Mouse (Mus musculus): ENCODE measurements around the gene Apln.

The Apln gene

GRCm38 (mm10) chrX:48034144-48035113, at the start of gene Apln:
Gene Apln, minus strand, starts transcription at chrX:48034853.
- peak; percentile 9 for DNase-seq (ENCODE audit: low spot score)

DNA sequence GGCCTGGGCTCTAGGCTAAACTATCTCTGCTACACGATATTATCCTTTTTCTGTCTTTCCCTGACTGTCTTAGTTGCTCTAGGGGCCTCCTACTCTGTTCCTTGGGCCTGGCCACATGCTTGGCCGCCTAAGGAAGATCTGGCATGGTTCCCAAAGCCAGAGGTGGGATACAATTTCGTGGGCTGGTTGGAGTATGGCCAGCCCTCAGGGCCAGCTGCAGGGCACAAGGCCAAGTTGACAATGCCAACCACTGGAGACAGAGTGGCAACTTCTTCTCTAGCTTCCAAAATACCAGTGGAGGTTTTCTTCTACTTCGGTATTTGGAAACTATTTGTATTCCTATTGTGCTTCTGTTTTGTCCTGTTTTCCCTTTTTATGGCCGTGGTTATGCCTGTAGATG, 47.7 kb upstream of the Apln start:
- no peak for DNase-seq (ENCODE audit: low spot score)

DNA sequence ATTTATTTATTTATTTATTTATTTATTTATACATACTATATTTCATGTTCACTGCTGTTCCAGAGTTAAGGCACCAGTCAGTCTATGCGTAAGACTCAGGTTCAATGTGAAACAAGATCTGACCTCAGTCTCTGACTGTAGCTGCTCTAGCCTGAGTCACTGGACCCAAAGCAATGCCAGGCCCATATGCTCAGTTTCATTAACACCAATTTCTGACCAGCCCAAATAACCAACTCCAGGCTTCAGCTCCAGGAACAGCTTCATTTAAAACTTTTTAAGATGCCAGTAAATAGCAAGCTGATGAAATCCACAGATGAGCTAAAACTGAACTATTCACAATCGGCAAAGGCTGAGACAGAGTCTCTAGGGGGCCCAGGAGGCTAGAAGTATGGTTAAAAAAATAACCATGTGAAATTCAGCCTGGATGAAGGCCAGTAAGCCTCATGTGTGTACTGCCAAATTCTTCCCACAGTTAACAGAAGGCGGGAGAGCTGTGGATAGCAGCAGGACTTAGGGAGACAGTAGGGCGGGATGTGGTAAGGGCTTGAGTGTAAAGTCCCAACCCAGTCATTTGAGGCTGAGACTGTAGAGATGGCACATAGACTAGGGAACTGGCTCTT, 42.3 kb upstream of the Apln start:
- no peak for DNase-seq (ENCODE audit: low spot score)

DNA sequence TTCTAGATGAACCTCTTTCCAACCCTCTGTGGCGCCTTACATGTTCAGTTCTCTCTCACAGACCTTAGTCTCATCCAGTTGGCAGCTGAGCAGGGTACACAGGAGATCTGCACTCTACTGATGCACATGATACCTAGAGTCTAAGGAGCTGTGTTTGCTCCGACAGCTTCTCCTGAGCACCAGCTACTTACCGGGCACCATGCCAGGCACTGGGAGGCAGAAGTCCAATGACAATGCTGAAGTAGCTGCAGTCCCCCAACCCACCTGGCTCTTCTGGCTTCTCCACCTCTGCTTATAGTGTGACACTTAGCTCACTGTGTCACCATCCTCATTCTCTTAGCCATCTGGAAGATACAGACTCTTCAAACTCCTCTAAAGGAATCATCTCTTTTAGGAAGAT, 40.0 kb upstream of the Apln start:
- no peak for DNase-seq (ENCODE audit: low spot score)

DNA sequence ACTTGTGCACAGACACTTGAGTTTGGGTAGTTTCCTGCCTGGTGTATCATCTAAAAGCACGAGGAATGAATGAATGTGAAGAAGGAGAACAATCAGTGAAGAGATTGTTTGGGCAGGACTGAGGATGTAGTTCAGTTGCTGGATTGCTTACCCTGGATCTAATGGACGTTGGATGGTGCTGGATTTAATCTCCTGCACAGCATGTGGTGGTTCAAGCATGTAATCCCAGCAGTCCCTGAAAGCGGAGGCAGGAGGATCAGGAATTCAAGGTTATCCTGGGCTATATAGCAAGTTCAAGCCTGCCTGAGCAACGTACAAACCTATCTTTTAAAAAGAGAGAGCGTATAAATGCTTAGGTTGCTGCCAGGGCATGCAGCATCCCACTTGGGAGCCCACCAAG, 37.7 kb upstream of the Apln start:
- no peak for DNase-seq (ENCODE audit: low spot score)

DNA sequence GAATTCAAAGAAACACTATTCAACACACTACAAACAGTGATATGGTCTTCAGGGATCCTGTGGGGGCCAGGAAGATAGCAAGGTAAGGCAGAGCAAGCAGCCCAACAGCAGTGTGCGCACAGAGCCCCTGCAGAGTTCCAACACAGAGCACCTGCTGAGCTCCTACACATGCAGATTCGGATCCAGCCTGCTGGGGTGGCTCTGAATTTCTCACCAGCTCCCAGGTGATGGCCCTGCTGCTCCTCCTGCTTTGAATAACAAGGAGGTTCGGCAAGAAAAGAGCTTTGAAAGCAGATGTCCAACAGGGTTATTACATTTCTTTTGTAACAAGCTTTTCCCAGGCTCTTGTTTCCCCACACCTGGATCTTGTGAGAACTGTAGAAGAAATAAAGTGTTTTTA, 37.3 kb upstream of the Apln start:
- DNase-seq (ENCODE audit: low spot score), result no peak

- no peak for DNase-seq (ENCODE audit: low spot score)
These were observed 32.2 kb upstream of the Apln start for GRCm38 (mm10) chrX:48066891-48067290.

GRCm38 (mm10) chrX:48064166-48064853, 29.7 kb upstream of the Apln start:
- DNase-seq (ENCODE audit: low spot score), result no peak

- DNase-seq (ENCODE audit: low spot score), result no peak
These were observed 27.8 kb upstream of the Apln start for GRCm38 (mm10) chrX:48062481-48062880.

- DNase-seq (ENCODE audit: low spot score), result peak; percentile 27
These were observed 19.7 kb upstream of the Apln start for GRCm38 (mm10) chrX:48054186-48055015.

DNA sequence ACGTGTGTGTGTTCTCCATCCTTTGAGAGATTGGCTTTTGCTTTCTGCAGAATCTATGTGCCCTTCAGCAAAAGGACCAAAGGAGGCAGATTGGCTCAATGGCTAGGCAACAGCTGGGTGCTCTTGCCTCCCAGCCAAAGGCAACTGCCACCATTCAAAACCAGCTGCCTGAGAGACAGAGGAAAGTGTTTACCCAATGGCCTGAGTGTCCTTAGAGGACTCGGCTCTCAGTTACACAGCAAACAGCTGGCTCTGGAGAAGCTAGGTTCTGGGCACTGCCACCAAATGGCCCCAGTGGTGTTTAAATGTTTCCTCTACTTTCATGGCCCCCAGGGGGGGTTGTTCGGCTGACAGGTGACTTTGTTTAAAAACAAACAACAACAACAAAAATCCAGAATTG, 19.1 kb upstream of the Apln start:
- DNase-seq (ENCODE audit: low spot score), result no peak

GRCm38 (mm10) chrX:48046315-48046714, 11.7 kb upstream of the Apln start:
- DNase-seq (ENCODE audit: low spot score), result no peak

DNA sequence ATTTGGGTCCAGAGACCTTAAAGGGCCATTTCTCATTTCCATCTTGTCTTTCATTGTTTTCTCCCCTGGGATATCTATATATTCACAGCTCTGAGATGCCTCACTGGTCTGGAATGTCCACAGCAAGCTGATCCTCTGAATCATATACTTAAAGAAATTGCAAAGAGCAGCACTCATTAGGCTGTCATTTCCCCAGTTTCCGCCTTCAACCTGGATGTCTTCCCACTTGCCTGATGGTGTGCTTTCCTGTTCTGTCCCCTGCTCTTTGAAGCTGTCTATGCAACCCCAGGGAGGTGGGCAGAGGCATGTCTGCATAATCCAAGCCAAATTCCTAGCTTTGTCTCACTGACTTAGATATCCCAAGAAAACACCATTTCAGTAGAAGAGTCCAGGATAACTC, 9.6 kb upstream of the Apln start:
- DNase-seq (ENCODE audit: low spot score), result no peak

DNA sequence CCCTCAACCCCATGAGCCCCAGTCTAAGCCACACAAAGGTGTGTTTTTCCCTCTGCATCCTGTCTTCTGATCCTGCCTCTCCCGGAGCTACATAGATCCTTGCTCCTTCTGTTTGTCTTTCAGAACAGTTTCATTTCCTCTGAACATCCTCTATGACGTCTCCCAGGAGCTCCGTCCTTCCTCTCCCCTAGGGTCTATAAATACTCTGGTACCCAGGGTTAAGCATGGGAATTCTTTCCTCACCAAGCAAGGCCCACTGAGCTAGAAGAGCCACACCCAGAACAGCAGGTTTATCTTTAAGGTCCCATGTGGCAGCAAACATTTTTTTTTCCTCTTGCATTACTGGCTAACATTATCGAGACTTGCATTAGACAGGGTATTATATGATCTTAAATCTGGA, 8.1 kb upstream of the Apln start:
- DNase-seq (ENCODE audit: low spot score), result no peak

- no peak for DNase-seq (ENCODE audit: low spot score)
These were observed 5.7 kb upstream of the Apln start for GRCm38 (mm10) chrX:48040379-48040778.

- DNase-seq (ENCODE audit: low spot score), result no peak
These were observed 898 bp downstream of the Apln start for GRCm38 (mm10) chrX:48033766-48034143.

DNA sequence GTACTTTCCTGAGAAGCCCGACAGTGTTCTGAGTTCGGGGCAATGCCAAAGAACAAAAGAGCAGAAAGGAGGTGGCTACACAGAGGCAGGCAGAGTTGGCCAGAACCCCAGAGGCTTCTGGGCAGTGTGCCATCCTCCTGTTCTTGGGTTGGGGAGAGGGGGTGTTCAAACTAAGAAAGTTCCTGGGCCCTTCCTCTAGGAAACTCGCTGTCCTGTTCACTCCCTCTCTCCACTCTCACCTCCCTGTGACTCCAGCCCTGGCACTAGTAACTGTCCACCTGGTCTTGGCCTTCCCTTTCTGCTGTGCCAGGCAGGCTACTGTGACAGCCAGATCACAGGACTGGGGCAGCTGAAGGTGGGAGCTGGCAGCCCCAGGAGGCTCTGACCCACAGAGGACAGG, 1.6 kb downstream of the Apln start:
- DNase-seq (ENCODE audit: low spot score), result no peak

- no peak for DNase-seq (ENCODE audit: low spot score)
These were observed 2.8 kb downstream of the Apln start for GRCm38 (mm10) chrX:48031866-48032265.

DNA sequence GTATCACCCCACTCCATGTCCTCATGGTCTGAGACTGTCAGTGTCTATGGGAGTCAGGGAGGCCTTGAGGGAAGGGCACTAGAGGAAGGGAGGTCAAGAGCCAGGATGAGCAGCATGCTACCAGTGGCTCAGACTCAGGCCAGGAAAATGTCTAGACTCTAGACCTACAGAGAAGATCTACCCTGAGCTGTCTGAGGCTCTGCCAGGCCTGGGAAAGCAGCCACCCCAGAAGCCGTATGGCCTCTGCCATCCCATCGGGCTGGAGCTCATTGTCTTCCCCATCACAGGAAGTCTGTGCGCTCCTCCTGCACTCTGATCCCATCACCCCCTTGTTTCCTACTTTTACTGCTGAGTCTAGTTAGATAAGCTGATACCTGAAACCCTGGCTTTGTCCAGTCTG, 4.1 kb downstream of the Apln start:
- no peak for DNase-seq (ENCODE audit: low spot score)

GRCm38 (mm10) chrX:48022811-48023210, 11.8 kb downstream of the Apln start:
- DNase-seq (ENCODE audit: low spot score), result no peak

GRCm38 (mm10) chrX:48019940-48020339, 14.7 kb downstream of the Apln start:
- DNase-seq (ENCODE audit: low spot score), result peak; percentile 66

- DNase-seq (ENCODE audit: low spot score), result no peak
These were observed 15.3 kb downstream of the Apln start for GRCm38 (mm10) chrX:48019359-48019758.

All from T-cell, adult 2 months (primary cell).